Mouse (Mus musculus) embryo, embryonic 10.5 days (tissue): ENCODE results near the gene Ghdc.
"Not testable (repeated sequence)": the region's sequence is repeated elsewhere in the genome, so short reads cannot be mapped to it uniquely, and the experiment has no call there.

Experiments
- DNase-seq: peaks from one replicate; pipeline ENCODE4 v3.0.0-alpha.2; 2015; ENCODE audit warnings: low spot score

The Ghdc gene

GRCm38 (mm10) chr11:100770646-100771408 is at the start of gene Ghdc:
Gene Ghdc, minus strand, starts transcription at chr11:100770957.
- DNase-seq = peak; percentile 78

GRCm38 (mm10) chr11:100820047-100820446 is 49.3 kb upstream of the Ghdc start:
- DNase-seq = no peak

- no peak for DNase-seq
Measured at GRCm38 (mm10) chr11:100819626-100820025, 48.9 kb upstream of the Ghdc start.

GRCm38 (mm10) chr11:100819048-100819447 is 48.3 kb upstream of the Ghdc start:
- no peak for DNase-seq

GRCm38 (mm10) chr11:100818359-100819012 is 47.7 kb upstream of the Ghdc start:
- no peak for DNase-seq

- DNase-seq = no peak
Measured at GRCm38 (mm10) chr11:100817311-100817710, 46.6 kb upstream of the Ghdc start.

- DNase-seq = no peak
Measured at GRCm38 (mm10) chr11:100816801-100817200, 46.0 kb upstream of the Ghdc start.

GRCm38 (mm10) chr11:100816342-100816741 is 45.6 kb upstream of the Ghdc start:
- DNase-seq = no peak

- DNase-seq = peak; percentile 27
Measured at GRCm38 (mm10) chr11:100814498-100814897, 43.7 kb upstream of the Ghdc start.

GRCm38 (mm10) chr11:100811132-100811531 is 40.4 kb upstream of the Ghdc start:
- no peak for DNase-seq

GRCm38 (mm10) chr11:100810516-100810915 is 39.8 kb upstream of the Ghdc start:
- DNase-seq = no peak

- no peak for DNase-seq
Measured at GRCm38 (mm10) chr11:100806380-100807305, 35.9 kb upstream of the Ghdc start.

- no peak for DNase-seq
Measured at GRCm38 (mm10) chr11:100805535-100805934, 34.8 kb upstream of the Ghdc start.

- DNase-seq = no peak
Measured at GRCm38 (mm10) chr11:100804409-100804808, 33.7 kb upstream of the Ghdc start.

GRCm38 (mm10) chr11:100799426-100799825 is 28.7 kb upstream of the Ghdc start:
- DNase-seq = peak; percentile 34

GRCm38 (mm10) chr11:100796585-100796984 is 25.8 kb upstream of the Ghdc start:
- no peak for DNase-seq

- DNase-seq = no peak
Measured at GRCm38 (mm10) chr11:100795386-100795785, 24.6 kb upstream of the Ghdc start.

GRCm38 (mm10) chr11:100791457-100792049 is 20.8 kb upstream of the Ghdc start:
- DNase-seq = no peak

- DNase-seq = not testable (repeated sequence)
Measured at GRCm38 (mm10) chr11:100790644-100791043, 19.9 kb upstream of the Ghdc start.

GRCm38 (mm10) chr11:100789702-100790101 is 18.9 kb upstream of the Ghdc start:
- DNase-seq = no peak

GRCm38 (mm10) chr11:100785774-100786173 is 15.0 kb upstream of the Ghdc start:
- no peak for DNase-seq

GRCm38 (mm10) chr11:100784286-100784685 is 13.5 kb upstream of the Ghdc start:
- no peak for DNase-seq
